Mouse (Mus musculus) frontal cortex, adult 2 months (tissue): Measurements from ENCODE around the gene Rps25. TPM values are rescaled to one million over a fixed set of nuclear protein-coding genes. Genes with fewer than 3 reads are reported as not detected.
A peak's percentile ranks its signal among the peaks of the same experiment; 100 is the strongest.

Experiments
- DNase-seq, 2 experiments: peaks; one replicate each; pipeline ENCODE4 v3.0.0; 2022; ENCODE audit warnings: low spot score in 1 of 2; ENCODE audit errors: extremely low spot score in 1 of 2
- polyA plus RNA-seq: library from polyadenylated mRNA; depleted of rRNA; stranded (reverse); fragments of >200 nt; gene quantifications from 2 replicates; pipeline ENCODE4 v1.2.3, GENCODE M21; 2012; rRNA removed

Rps25 gene
- polyA plus RNA-seq, 1 experiment = 649 TPM

GRCm38 (mm10) chr9:44454132-44454890 lies 47.4 kb downstream of the Rps25 start:
- peak in 1 of 2 experiments; percentile 94 for DNase-seq

- no peak for DNase-seq
Observed at GRCm38 (mm10) chr9:44454891-44455220, 47.9 kb downstream of the Rps25 start, which contains the start of gene Upk2. Upk2 (minus strand) TSS chr9:44454976.

GRCm38 (mm10) chr9:44457035-44457742 lies 50.2 kb downstream of the Rps25 start:
- DNase-seq = peak; percentile 93 to 95

Other genes with a start within 250 kb of the Rps25 start
- gene Cbl, start 173.1 kb upstream of the Rps25 start, polyA plus RNA-seq = 18.6 and 20.5 TPM in 2 replicates
- 1.1 TPM in 1 of 2 replicates, not detected in the other for gene Ccdc153, start 166.5 kb upstream of the Rps25 start, polyA plus RNA-seq
- 0.74 and 0.82 TPM in 2 replicates for gene Pdzd3, start 155.7 kb upstream of the Rps25 start, polyA plus RNA-seq
- gene Nlrx1, start 138.5 kb upstream of the Rps25 start, polyA plus RNA-seq = 6.7 and 7.0 TPM in 2 replicates
- gene Abcg4, start 118.5 kb upstream of the Rps25 start, polyA plus RNA-seq = 84.5 and 95.1 TPM in 2 replicates
- 32.1 and 32.3 TPM in 2 replicates for gene Hinfp, start 101.5 kb upstream of the Rps25 start, polyA plus RNA-seq
- gene C2cd2l, start 86.9 kb upstream of the Rps25 start, polyA plus RNA-seq = 201 and 202 TPM in 2 replicates
- gene Dpagt1, start 81.1 kb upstream of the Rps25 start, polyA plus RNA-seq = 21.1 and 22.9 TPM in 2 replicates
- 65.4 and 75.0 TPM in 2 replicates for gene H2afx, start 72.4 kb upstream of the Rps25 start, polyA plus RNA-seq
- gene Hmbs, start 62.9 kb upstream of the Rps25 start, polyA plus RNA-seq = 30.3 and 33.4 TPM in 2 replicates
- 44.1 and 47.2 TPM in 2 replicates for gene Vps11, start 45.5 kb upstream of the Rps25 start, polyA plus RNA-seq
- gene Hyou1, start 27.6 kb upstream of the Rps25 start, polyA plus RNA-seq = 51.3 and 54.5 TPM in 2 replicates
- gene Slc37a4, start 10.3 kb upstream of the Rps25 start, polyA plus RNA-seq = 43.3 and 46.9 TPM in 2 replicates
- gene Trappc4, start 461 bp downstream of the Rps25 start, polyA plus RNA-seq = 86.4 and 86.9 TPM in 2 replicates
- 53.1 and 56.2 TPM in 2 replicates for gene Ccdc84, start 11.4 kb downstream of the Rps25 start, polyA plus RNA-seq
- gene Foxr1, start 34.0 kb downstream of the Rps25 start, polyA plus RNA-seq = not detected in 2 replicates
- 0.19 TPM in 1 of 2 replicates, not detected in the other for gene Upk2, start 47.8 kb downstream of the Rps25 start, polyA plus RNA-seq
- 20.1 and 21.7 TPM in 2 replicates for gene Bcl9l, start 75.7 kb downstream of the Rps25 start, polyA plus RNA-seq
- gene Cxcr5, start 154.7 kb downstream of the Rps25 start, polyA plus RNA-seq = 0.04 TPM in 1 of 2 replicates, not detected in the other
- 40.9 and 44.6 TPM in 2 replicates for gene Ddx6, start 197.8 kb downstream of the Rps25 start, polyA plus RNA-seq